Mouse (Mus musculus): ENCODE data around the gene Cbfb.
"Not testable (repeated sequence)": the region's sequence is repeated elsewhere in the genome, so short reads cannot be mapped to it uniquely, and the experiment has no call there.

The Cbfb gene

DNA sequence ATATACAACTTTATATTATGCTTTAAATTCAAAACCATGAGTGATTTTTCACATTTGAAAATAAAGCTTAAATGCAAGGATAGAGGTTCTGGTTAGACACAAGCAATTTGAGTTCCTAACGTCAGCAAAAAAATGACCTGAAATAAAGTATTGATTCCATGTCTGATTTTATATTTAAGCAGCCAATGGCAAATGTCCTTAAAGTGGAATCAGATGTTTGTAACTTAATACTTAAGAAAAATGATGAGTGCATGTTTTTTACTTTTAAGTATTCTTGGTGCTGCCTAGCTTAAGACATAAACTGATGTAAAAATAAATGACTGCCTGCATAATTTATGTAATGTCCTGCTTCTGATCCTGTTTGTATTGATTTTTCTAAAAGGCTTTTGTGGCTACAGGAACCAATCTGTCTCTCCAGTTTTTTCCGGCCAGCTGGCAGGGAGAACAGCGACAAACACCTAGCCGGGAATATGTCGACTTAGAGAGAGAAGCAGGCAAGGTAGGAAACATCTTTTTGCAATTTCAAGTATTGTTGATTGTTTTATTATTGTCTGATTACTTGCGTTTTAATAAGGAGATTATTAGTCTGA, 7.8 kb downstream of the Cbfb start:
- in situ Hi-C loops (cut with MboI; ENCODE audit: low sequenced_read_pairs): no loop called here

DNA sequence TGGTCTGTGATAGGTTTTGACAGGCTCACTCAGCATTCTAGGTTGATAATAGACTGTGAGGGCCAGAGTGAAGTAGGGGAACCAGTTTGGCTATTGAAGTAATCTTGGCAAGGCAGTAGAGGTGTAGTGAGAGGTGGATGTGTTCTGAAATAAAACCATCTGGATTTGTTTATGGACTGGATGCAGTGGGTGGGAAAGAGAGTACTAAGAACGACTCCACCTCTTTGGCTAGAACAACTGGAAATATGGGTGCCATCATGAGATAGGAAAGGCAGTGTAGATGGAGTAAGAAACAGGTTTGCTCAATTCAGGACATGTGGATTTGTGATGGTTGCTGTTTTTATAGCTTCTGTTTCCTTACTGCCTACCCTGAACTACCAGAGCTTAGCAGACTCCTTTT, 11.7 kb downstream of the Cbfb start:
- in situ Hi-C loops (cut with MboI; ENCODE audit: low sequenced_read_pairs): no loop called here

GRCm38 (mm10) chr8:105186467-105187005, 16.1 kb downstream of the Cbfb start:
- in situ Hi-C loops (cut with MboI; ENCODE audit: low sequenced_read_pairs): no loop called here

DNA sequence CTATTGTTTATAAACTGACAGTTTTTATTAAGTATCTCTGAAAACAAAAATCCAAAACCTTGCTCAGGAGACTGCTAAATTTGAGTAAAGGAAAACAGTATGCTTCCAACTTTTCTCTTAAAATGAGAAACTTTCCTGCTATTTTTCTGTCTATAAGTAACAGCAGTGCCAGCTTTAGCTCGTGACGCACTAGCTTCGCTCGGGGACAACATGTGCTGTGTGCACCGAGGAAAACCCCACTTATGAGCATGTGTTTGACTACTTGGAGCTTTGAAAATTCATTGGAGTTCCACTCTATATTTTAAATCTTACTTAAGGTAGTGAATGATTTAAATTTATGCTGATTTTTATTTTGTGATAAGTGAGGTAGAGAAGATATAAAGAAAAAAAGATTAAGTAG, 21.7 kb downstream of the Cbfb start:
- in situ Hi-C loops (cut with MboI; ENCODE audit: low sequenced_read_pairs): no loop called here

DNA sequence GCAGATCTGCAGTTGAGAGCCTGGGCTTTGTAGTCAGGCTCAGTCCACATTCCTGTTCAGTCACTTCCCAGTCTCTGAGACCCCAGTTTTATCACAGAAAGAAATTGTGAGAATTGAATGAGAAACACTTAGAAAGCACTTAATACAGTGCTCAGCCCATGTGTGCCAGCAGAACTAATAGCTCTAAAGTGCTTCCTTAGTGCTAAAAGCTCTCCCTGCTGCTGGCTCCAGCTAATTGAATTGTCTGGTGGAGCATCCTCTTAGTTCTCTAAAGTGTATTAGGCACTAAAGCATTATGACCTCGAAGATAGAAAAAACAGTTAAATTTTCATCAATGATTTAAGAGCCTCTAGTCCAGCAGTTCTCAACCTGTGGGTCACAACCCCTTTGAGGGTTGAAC, 35.3 kb downstream of the Cbfb start:
- in situ Hi-C loops (cut with MboI; ENCODE audit: low sequenced_read_pairs): no loop called here

- in situ Hi-C loops (cut with MboI; ENCODE audit: low sequenced_read_pairs): no loop called here
Observed at GRCm38 (mm10) chr8:105206766-105207275, 36.3 kb downstream of the Cbfb start.

- in situ Hi-C loops (cut with MboI; ENCODE audit: low sequenced_read_pairs): no loop called here
Observed at GRCm38 (mm10) chr8:105207675-105208273, 37.3 kb downstream of the Cbfb start.

- in situ Hi-C loops (cut with MboI; ENCODE audit: low sequenced_read_pairs): no loop called here
Observed at GRCm38 (mm10) chr8:105209153-105210110, 39.0 kb downstream of the Cbfb start.

- in situ Hi-C loops (cut with MboI; ENCODE audit: low sequenced_read_pairs): no loop called here
Observed at GRCm38 (mm10) chr8:105214104-105214503, 43.6 kb downstream of the Cbfb start.

DNA sequence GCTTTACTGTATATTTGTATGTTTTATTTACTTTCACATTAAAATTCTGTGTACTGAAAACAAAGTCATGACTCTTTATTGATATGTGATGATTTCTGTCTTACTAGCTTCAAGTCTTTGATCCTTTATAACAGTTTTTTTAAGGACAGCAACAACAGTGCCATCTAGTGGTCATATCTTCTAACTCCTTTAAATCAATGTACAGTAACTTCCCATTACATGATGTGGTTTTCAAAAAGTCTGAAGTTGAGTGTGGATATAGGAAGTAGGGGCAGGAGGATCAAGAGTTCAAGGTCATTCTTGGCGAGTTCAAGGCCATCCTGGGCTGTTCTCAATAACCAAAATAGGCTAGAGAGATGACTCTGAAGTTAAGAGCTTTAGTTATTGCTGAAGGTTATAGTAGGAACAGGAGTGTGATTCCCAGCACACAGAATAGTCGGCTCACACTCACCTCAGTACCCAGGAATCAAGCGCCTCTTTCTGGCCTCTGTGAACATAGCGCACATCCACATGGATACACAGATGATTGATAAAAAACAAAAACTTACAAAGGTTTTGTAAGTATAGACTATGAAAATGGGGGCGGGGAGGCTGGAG, 47.5 kb downstream of the Cbfb start:
- in situ Hi-C loops (cut with MboI; ENCODE audit: low sequenced_read_pairs): no loop called here

GRCm38 (mm10) chr8:105223850-105224249, 53.4 kb downstream of the Cbfb start:
- in situ Hi-C loops (cut with MboI; ENCODE audit: low sequenced_read_pairs): no loop called here

GRCm38 (mm10) chr8:105224413-105225271, 54.2 kb downstream of the Cbfb start, which contains the start of gene D230025D16Rik:
D230025D16Rik (plus strand) TSS chr8:105225145.
- in situ Hi-C loops (cut with MboI; ENCODE audit: low sequenced_read_pairs): no loop called here

DNA sequence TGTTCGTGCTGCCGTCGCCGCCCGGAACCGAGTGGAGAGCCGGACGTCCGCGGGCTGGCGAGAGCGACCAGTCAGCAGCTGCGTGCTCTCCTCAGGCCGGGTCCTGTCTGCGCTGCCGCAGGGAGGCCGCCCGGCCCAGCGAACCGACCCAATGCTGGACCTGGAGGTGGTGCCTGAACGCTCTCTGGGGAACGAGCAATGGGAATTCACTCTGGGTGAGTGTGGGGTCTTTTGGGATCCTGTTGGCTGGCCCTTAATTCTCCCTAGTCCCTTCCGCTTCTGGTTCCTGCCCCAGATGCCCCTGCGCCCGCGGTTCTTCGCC, 54.8 kb downstream of the Cbfb start:
- in situ Hi-C loops (cut with MboI; ENCODE audit: low sequenced_read_pairs): no loop called here

DNA sequence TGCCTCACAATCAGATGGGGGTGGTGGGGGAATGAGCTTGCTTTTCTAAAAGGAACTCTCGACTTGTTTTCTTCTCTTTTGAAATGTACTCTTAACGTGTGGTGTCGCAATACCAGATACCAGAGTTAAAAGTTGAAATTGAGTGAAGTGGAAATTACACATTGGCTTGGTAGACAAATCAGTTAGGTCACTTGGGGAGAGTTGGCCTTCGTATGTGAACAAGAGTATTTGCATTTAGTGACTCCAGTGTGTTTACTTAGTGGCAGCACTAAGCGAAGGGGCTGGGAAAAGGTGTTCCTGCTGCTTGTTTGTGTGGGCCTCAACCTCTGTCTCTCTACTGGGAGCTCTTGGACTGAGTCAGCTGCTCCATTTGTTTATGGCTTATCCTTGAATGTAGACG, 55.4 kb downstream of the Cbfb start:
- in situ Hi-C loops (cut with MboI; ENCODE audit: low sequenced_read_pairs): no loop called here

DNA sequence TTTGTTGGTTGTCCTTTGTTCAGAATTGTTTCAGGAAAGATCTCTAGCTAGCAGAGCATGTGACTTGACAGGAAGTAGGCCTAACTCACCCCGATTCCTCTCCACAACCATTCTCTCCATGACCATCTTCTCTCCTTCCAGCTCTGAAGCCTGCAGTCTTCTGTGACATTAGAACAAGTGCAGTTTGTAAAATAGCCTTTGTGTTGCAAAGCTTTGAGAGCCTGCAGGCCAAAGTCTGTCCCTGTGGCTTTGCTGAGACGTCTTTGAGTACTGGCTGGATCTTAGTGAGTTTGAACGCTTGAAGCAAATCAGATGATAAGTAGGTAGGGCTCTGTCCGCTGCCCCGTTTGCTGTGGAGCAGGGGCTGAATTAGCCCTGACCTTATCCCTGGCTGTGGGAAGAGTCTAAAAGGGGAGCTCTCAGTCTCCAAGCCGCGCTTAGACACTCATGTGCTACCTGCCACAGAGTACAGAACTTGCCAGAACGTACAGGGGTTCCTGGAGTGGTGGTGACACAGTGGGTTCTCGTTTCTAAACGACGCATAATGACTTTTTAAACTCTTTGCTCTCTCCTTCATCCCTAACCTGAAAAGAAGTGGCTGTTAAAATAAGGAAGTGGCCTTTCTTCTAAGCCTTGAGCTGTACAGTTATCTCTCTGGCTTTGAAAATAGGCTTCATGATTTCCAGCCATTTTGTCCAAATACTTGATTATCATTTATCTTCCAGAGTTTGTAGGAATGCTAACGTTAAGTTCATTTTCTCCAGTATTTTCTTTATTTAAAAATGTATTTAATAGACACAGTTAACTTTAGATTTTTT, 61.2 kb downstream of the Cbfb start:
- in situ Hi-C loops (cut with MboI; ENCODE audit: low sequenced_read_pairs): no loop called here

DNA sequence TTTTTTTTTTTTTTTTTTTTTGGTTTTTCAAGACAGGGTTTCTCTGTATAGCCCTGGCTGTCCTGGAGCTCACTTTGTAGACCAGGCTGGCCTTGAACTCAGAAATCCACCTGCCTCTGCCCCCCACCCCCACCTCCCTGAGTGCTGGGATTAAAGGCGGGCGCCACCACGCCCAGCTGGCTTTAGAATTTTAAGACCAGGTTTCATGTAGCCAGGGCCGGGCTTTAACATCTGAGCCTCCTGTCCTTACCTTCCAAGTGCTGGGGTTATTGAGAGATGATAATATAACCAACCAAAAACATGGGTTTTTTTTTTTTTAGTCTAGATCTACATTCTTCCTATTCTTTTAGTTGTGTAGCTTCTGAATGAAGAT, 61.8 kb downstream of the Cbfb start:
- in situ Hi-C loops (cut with MboI; ENCODE audit: low sequenced_read_pairs): not testable (repeated sequence)

DNA sequence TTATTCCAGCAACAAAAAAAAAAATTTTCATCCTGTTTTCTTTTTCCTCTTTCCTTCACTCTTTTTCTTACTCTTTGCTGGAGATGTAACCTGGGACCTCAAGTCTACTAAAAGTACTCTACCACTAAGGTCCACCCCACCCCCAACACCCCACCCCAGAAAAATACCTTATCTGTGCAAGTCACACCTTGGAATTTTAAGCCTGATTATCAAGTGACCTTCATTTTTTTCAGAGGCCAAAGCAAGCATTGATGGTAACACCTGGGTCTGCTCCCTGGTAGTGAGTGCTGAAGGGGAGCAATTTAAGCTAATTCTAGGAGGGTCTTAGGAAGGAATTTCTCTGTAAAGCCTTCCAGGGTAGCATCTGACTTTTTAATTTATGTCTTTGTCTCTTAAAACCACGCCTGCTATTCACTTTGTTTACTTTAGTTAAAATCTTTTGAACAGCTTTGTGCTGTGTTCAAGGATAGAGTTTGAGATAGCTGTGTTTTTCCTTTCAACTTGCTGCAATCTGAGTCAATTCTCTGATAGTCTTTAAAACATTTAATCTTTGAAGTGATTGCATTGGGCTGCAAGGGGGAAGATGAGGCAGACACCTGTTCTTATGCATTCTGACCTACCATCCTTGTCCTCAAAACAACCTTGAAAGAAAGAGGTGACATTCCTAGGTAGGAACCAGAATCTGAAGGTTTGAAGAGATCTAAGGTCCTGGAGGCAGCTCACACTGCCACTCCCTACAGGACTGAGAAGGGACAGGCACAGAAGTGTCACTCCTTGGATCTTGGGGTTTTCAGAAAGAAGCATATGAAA, 62.9 kb downstream of the Cbfb start:
- in situ Hi-C loops (cut with MboI; ENCODE audit: low sequenced_read_pairs): no loop called here

GRCm38 (mm10) chr8:105235206-105235605, 64.7 kb downstream of the Cbfb start:
- in situ Hi-C loops (cut with MboI; ENCODE audit: low sequenced_read_pairs): no loop called here
